Mouse (Mus musculus): Measurements from ENCODE around the gene Cnnm4.

DNA sequence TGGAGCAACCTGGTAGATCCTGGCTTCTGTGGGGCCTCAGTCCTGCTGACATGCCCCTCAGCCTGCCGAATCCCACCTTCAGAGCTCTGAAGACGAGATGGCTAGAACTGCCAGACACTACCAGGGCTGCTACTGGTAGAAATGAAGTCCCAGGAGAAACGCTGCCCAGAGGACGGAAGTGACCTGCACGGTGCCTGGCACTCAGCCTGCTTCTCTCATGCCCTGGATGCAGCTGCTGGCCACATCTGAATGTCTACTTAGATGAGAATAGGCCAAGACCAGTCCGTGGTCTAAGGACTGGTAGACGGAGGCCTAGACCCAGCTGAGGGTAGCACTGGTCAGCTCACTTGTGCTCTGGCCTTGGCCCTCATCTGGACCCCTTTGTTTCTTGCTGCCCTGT, 59.5 kb downstream of the Cnnm4 start:
- TF ChIP-seq CTCF (IDR thresholded peaks at IDR 0.05; ENCODE audit: insufficient read depth, low read length) (no peak), POLR2A (IDR thresholded peaks at IDR 0.05; ENCODE audit: borderline replicate concordance, extremely low read depth, low read depth, low read length) (no peak)

Measured in lung, adult 2 months (tissue).